Mouse (Mus musculus): ENCODE measurements at regions not wholly inside any gene's neighbourhood (a gene's known extent, or its start where the extent isn't known, plus 50 kb on each side); places are given as distances from the start of the nearest gene placed in this dataset.

DNA sequence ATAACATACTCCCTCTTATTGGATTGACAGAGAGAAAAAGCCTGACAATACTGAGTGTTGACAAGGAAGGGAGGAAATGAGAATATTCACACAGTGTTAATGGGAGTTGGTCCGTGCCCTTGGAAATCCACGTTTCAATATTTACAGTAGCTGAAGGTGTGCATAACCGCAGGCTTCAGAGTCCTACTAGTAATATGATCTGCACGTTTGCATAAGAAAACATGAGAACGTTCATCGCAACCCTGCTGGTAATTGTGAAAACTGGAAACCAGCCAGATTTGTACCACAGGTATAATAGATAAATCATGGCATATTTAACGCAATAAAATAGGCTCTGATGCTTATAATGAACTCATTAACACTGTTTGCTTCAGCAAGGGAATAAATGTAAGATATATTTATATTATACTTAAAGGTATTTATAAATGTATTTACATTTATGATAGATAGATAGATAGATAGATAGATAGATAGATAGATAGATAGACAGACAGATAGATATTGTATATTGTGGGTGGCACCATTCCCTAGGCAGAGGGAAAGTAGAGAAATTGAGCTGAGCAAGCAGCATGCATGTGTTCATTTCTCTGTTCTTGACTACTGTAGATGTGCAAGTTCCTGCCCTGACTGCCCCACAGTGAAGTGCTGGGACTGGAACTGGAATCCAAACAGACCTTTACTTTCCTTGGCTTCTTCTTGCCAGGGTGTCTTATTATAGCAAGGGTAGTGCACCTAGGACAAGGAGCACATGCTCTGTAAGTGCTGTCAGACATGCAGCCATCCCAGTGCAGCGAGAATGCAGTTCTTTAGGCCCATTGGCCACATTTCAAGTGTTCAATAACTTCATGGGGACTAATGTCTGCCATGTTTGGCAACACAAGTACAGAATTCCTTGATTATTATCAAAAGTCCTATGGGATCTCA is 117.6 kb upstream of the Cpm start:
- ATAC-seq (peak; percentile 39; the same call in 1 of the 2 replicates), DNase-seq (ENCODE audit: low spot score) (peak; percentile 39)
- Histone ChIP-seq H3K27me3 (replicated peaks; ENCODE audit: insufficient read depth, low read length) (no peaks in the 10 kb centered on the region), H3K4me2 (replicated peaks; ENCODE audit: low read depth, low read length) (no peak overlapping the region), H3K9ac (replicated peaks; ENCODE audit: low read depth) (no peak overlapping the region), H3K9me3 (ENCODE audit: low read length) (no peaks in the 10 kb centered on the region), H3K36me3 (ENCODE audit: insufficient read depth, low read length) (no peaks in the 10 kb centered on the region), H3K4me3 (ENCODE audit: low read depth, low read length) (no peak overlapping the region), H3K4me1 (ENCODE audit: insufficient read depth, low read depth, low read length) (no peaks in the 10 kb centered on the region), H3K27ac (ENCODE audit: low read length) (no peak overlapping the region)
- no peak for TF ChIP-seq EP300 (IDR thresholded peaks at IDR 0.05)
- TF ChIP-seq CTCF (IDR thresholded peaks at IDR 0.05), result no peak
- WGBS, result 56% methylated on average over 8 of the region's 8 CpGs

GRCm38 (mm10) chr10:117510529-117511482 is 118.5 kb upstream of the Cpm start:
- no peak for TF ChIP-seq CTCF (IDR thresholded peaks at IDR 0.05)
- TF ChIP-seq EP300 (IDR thresholded peaks at IDR 0.05), result no peak
- Histone ChIP-seq H3K27ac (ENCODE audit: low read length) (no peak overlapping the region), H3K4me1 (ENCODE audit: insufficient read depth, low read depth, low read length) (no peaks in the 10 kb centered on the region), H3K36me3 (ENCODE audit: insufficient read depth, low read length) (no peaks in the 10 kb centered on the region), H3K9me3 (ENCODE audit: low read length) (no peaks in the 10 kb centered on the region), H3K4me2 (replicated peaks; ENCODE audit: low read depth, low read length) (no peak overlapping the region), H3K4me3 (ENCODE audit: low read depth, low read length) (no peak overlapping the region), H3K9ac (replicated peaks; ENCODE audit: low read depth) (no peak overlapping the region), H3K27me3 (replicated peaks; ENCODE audit: insufficient read depth, low read length) (no peaks in the 10 kb centered on the region)
- no peak for ATAC-seq
- no peak for DNase-seq (ENCODE audit: low spot score)
- WGBS, result 88% methylated on average over 3 of the region's 3 CpGs

DNA sequence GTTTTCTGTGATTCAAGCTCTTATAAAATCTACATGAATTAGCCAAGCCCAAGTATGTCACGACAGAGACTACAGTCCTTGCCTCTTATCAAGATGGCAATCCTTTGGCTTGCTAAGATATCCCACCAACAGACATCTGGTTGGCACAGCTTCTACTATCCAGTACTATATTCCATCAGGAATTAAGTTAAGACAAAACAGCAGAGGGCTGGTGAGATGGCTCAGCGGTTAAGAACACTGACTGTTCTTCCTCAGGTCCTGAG is 119.1 kb upstream of the Cpm start:
- Histone ChIP-seq H3K27me3 (replicated peaks; ENCODE audit: insufficient read depth, low read length) (no peaks in the 10 kb centered on the region), H3K9me3 (ENCODE audit: low read length) (no peaks in the 10 kb centered on the region), H3K36me3 (ENCODE audit: insufficient read depth, low read length) (no peaks in the 10 kb centered on the region), H3K4me1 (ENCODE audit: insufficient read depth, low read depth, low read length) (no peaks in the 10 kb centered on the region), H3K4me3 (ENCODE audit: low read depth, low read length) (no peak overlapping the region), H3K9ac (replicated peaks; ENCODE audit: low read depth) (no peak overlapping the region), H3K4me2 (replicated peaks; ENCODE audit: low read depth, low read length) (no peak overlapping the region), H3K27ac (ENCODE audit: low read length) (no peak overlapping the region)
- no peak for ATAC-seq
- 89% methylated on average over 2 of the region's 2 CpGs for WGBS
- DNase-seq (ENCODE audit: low spot score), result no peak
- TF ChIP-seq CTCF (IDR thresholded peaks at IDR 0.05) (no peak), EP300 (IDR thresholded peaks at IDR 0.05) (no peak)

DNA sequence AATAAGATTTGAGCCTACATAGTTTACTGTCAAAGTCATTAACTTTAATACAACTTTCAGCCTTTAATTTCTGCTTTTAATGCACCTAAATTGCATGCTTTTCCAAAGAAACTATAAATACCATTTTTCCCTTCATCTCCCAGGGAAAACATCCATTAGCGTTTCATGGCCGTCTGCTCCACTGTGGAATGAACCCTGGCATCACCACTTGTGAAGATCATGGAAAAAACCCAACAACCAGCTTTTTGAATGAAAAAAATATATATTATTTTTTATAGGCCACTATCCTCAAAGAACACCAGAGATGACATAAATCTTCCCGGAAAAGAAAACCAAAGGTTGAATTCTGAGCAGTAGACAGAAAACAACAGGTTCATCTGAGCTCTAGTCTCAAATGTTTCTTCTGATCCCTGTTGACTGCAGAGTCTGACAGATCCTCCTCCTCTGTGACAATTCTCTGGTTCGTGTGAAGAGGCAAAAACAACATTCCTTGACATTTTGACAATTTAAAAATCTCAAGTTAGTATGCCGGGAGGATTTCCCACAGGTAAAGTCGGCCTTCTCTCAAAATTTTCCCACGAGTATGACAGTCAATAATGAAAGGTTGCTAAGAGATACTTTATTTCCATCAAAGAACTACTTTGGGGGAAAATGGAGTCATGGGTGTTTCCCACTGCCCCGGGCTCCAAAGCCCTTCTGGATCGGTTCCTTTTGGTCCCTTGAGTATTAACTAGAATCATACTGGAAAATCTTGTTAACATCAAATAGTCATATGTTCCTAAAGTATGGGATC is 119.7 kb upstream of the Cpm start:
- Histone ChIP-seq H3K9ac (replicated peaks; ENCODE audit: low read depth) (no peak overlapping the region), H3K4me2 (replicated peaks; ENCODE audit: low read depth, low read length) (no peak overlapping the region), H3K36me3 (ENCODE audit: insufficient read depth, low read length) (no peaks in the 10 kb centered on the region), H3K4me3 (ENCODE audit: low read depth, low read length) (no peak overlapping the region), H3K27ac (ENCODE audit: low read length) (no peak overlapping the region), H3K4me1 (ENCODE audit: insufficient read depth, low read depth, low read length) (no peaks in the 10 kb centered on the region), H3K9me3 (ENCODE audit: low read length) (no peaks in the 10 kb centered on the region), H3K27me3 (replicated peaks; ENCODE audit: insufficient read depth, low read length) (no peaks in the 10 kb centered on the region)
- TF ChIP-seq EP300 (IDR thresholded peaks at IDR 0.05) (no peak), CTCF (IDR thresholded peaks at IDR 0.05) (no peak)
- 80% methylated on average over 9 of the region's 9 CpGs for WGBS
- DNase-seq (ENCODE audit: low spot score) (no peak), ATAC-seq (no peak)

DNA sequence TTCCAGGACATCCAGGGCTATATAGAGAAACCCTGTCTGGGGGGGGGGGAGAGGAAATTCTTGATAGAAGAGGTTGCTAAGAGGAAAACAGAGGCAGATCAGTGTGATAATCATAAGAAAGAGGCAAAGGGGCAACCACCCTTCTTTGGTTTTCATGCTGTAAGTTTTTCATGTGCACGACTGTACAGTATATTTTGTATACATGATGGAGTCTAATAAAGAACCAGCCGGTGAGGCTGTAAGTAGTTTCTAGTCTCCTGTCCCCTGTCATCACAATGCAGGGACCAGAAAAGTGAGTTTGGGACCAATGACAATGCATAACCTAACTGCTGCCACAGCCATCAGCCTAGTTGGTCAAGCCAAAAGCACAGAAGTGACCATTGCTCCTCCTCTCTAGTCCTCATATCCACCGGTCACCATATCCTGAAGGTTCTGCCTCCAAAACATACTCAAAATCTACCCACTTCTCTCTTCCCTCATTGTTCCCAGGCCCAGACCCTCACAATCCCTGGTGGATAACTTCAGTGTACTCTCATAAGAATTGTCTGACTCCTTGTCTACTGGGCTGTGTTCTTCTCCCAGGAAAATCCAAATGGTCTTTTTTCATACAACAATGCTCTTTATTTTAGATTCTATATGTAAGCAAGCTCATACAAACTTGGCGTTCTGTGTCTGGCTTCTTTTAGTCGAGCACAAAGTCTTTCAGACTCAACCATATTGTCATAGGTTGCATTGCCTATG is 122.9 kb upstream of the Cpm start:
- WGBS, result 92% methylated on average over 5 of the region's 5 CpGs
- no peak overlapping the region for H3K27ac ChIP-seq (ENCODE audit: low read length)
- no peaks in the 10 kb centered on the region for H3K4me1 ChIP-seq (ENCODE audit: insufficient read depth, low read depth, low read length)
- DNase-seq (ENCODE audit: low spot score) (no peak), ATAC-seq (no peak)
- H3K36me3 ChIP-seq (ENCODE audit: insufficient read depth, low read length), result no peaks in the 10 kb centered on the region
- TF ChIP-seq CTCF (IDR thresholded peaks at IDR 0.05), result no peak
- TF ChIP-seq EP300 (IDR thresholded peaks at IDR 0.05), result no peak
- H3K4me2 ChIP-seq (replicated peaks; ENCODE audit: low read depth, low read length), result no peak overlapping the region
- no peak overlapping the region for H3K4me3 ChIP-seq (ENCODE audit: low read depth, low read length)
- no peak overlapping the region for H3K9ac ChIP-seq (replicated peaks; ENCODE audit: low read depth)
- no peaks in the 10 kb centered on the region for H3K27me3 ChIP-seq (replicated peaks; ENCODE audit: insufficient read depth, low read length)
- H3K9me3 ChIP-seq (ENCODE audit: low read length), result no peaks in the 10 kb centered on the region

Data from lung, postnatal 0 days (tissue).